Mouse (Mus musculus) left cerebral cortex, postnatal 25 days (tissue): ENCODE data around the gene Aasdhppt. TPM values are rescaled to one million over a fixed set of nuclear protein-coding genes. Genes with fewer than 3 reads are reported as not detected.
A peak's percentile ranks its signal among the peaks of the same experiment; 100 is the strongest.

Experiments
- DNase-seq, 2 experiments: peaks; one replicate each; pipeline ENCODE4 v3.0.0; 2022; ENCODE audit warnings: low spot score in 2 of 2, mixed read lengths in 1 of 2
- intact Hi-C: fragments of 180-260 bp; cut with DNase I; formaldehyde crosslinking; loops from one replicate; pipeline ENCODE4 v1.15.1; 2025
- total RNA-seq, 2 experiments: library from RNA; stranded (reverse); gene quantifications; 2 replicates each; pipeline ENCODE4 v1.2.3; 2021

The Aasdhppt gene
- 10 to 100 TPM; 24.6 to 27.1 TPM for total RNA-seq

DNA sequence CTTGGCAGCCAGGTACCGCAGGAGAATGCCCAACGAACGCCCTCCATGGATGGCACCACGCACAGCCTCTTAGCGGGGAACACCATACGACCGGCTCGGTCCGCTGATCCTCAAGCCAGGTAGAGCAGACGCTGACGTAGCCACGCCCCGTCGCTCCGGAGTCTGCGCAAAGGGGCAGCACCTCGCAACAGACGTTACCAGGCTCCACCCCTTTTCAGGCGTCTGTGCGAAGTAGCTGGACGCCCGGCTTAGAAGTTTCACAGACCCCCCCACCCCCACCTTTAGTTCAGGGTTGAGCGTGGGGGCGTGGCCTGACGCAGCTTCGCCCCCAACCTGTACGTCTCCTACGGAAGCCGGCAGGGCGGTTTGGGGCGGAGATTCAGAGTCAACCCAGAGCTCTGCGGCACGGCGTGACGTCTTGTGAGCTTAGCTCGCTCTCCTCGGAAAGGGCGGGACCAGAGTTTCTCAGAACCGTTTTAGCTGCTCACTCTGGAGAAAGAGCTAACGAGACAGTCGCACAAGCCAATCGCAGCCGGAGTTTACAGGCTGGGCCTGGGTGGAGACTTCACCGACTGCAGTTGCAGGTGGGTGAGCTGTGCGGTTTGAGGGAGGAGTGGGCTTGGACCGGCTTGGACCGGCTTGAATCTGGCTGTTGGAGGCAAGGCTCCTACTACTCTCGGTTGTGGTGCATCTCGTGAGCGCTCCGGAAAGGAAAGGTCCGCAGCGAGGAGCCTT is at the start of gene Aasdhppt, which contains the start of gene Kbtbd3:
TSS of gene Aasdhppt (minus strand) at position 121 of the 735 bp plus-strand sequence.
TSS of gene Kbtbd3 (plus strand) at position 483 of the 735 bp plus-strand sequence.
- intact Hi-C loops: loop anchor here (1.0 to 5.0 kb wide), 4 partner anchors 67 to 972 kb away; partner anchors contain the start of genes Alkbh8, Cwf19l2, Gucy1a2 and Msantd4
- peak; percentile 100 for DNase-seq

DNA sequence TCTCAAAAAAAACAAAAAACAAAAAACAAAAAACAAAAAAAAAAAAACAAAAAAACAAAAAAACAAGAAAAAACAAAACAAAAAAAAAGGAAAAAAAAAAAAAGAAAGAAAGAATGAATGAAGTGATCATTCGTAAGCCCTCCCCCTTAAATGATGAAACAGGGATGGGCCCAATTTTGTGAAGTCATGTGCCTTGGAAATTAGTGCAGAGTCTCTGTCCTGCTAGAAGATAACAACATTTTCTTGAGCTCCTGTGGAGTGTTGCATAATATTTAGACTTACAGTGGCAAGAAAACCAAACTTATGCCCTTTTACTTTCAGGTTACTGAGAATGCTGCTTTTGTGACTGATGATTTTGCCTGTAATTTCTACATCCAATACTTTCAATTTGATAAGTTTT is 43.9 kb upstream of the Aasdhppt start:
- intact Hi-C loops: no loop called here
- no peak for DNase-seq

GRCm38 (mm10) chr9:4318939-4319721 is 9.9 kb upstream of the Aasdhppt start:
- intact Hi-C loops: no loop called here
- DNase-seq: no peak

DNA sequence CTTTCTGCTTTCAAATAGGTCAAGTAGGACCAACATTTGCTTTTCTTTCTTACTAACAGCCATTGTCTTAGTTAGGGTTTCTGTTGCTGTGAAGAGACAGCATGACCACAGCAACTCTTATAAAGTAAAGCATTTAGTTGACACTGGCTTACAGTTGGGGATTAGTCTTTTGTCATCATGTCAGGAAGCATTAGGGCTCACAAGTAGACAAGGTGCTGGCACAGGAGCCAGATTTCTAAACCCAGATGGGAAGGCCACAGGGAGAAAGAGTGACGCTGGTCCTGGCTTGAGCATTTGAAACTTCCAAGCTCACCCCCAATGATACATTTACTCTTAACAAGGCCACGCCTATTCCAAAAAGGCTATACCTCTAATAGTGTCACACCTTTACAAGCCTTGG is 6.5 kb upstream of the Aasdhppt start:
- intact Hi-C loops: no loop called here
- DNase-seq: no peak

DNA sequence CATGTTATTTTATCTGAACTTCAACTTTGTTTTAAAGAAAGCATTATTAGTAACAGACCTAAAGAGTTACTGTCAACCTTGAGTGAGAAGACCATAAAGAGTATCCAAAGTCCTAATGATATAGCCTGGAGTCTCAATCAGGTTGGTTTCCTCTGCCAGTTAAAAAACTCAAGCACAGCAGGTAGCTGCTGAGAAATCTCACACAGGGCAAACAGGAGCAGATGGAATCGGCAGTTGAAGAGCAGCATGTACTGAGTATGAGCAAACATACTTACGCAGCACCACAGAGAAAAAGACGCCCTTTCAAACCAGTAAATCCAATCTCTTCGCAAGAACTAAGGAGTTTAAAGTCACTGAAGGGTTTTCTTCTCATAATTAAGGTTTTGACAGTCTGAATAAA is 4.7 kb upstream of the Aasdhppt start:
- DNase-seq: no peak
- intact Hi-C loops: no loop called here

- intact Hi-C loops: no loop called here
- DNase-seq: no peak
These were observed 1.9 kb upstream of the Aasdhppt start for GRCm38 (mm10) chr9:4311162-4311561.

GRCm38 (mm10) chr9:4310706-4311105 is 1.4 kb upstream of the Aasdhppt start:
- intact Hi-C loops: no loop called here
- DNase-seq: no peak

GRCm38 (mm10) chr9:4308628-4309350 is 482 bp downstream of the Aasdhppt start:
- DNase-seq: no peak
- intact Hi-C loops: loop anchor here (1.0 to 5.0 kb wide), 4 partner anchors 68 to 971 kb away; partner anchors contain the start of genes Alkbh8, Cwf19l2, Gucy1a2 and Msantd4

GRCm38 (mm10) chr9:4304867-4305266 is 4.4 kb downstream of the Aasdhppt start:
- intact Hi-C loops: loop anchor here (5.0 kb wide), 2 partner anchors 903 to 968 kb away; partner anchors contain the start of genes Alkbh8 and Cwf19l2
- DNase-seq: no peak

- no peak for DNase-seq
- intact Hi-C loops: no loop called here
These were observed 8.8 kb downstream of the Aasdhppt start for GRCm38 (mm10) chr9:4300466-4300865.

- intact Hi-C loops: no loop called here
- no peak for DNase-seq
These were observed 25.4 kb downstream of the Aasdhppt start for GRCm38 (mm10) chr9:4283850-4284249.

DNA sequence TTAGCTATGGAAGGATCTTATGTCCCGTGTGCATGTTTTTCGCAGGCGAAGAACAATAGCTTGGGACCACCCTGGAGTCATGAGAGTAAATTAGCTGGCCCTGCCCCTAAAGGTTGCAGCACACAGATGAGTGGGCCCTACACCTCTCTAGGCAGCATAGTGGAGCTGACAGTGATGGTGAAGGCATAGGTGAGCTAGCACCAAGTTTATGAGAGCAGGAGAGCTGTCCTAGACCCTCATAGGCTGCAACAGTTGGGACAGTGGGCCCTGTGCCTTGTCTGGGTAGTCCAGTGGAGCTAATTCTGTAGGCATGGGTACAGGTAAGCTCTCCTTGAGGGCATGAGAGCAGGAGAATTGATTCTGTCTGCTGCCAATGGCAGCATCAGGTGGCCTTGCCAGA is 42.4 kb downstream of the Aasdhppt start:
- intact Hi-C loops: no loop called here
- DNase-seq: no peak

GRCm38 (mm10) chr9:4260746-4261090 is 48.6 kb downstream of the Aasdhppt start:
- no peak for DNase-seq
- intact Hi-C loops: no loop called here

GRCm38 (mm10) chr9:4259841-4260745 is 49.2 kb downstream of the Aasdhppt start:
- intact Hi-C loops: no loop called here
- DNase-seq: peak in 1 of 2 experiments; percentile 17

DNA sequence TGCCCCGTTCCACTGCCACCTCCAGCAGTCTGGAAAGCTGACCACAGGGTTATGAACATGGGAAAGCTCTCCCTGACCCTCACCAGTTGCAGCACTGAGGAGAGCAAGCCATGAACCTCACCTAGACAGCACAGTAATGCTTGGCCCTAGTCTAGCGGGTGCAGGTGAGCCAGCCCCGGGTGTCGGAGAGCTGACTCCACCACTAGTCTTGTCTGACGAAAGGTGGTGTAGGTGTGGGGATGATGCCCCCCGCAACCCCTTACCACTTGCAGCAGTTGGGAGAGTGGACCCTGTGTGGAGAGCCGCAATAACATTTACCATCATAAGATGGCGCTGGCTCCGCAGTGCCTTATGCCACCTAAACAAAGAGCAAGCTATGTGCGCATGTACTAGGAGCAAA is 50.2 kb downstream of the Aasdhppt start:
- no peak for DNase-seq
- intact Hi-C loops: no loop called here
